Mouse (Mus musculus) MEL (cell line): ENCODE data around the gene Dcpp1.

Experiments used
- CTCF ChIP-seq, 3 experiments: IDR thresholded peaks in 2 of 3; conservative IDR thresholded peaks in 1 of 3; 2 replicates each; pipeline ENCODE4 v1.5.1; 2011 to 2012; ENCODE audit warnings: low read length in 3 of 3, low read depth in 2 of 3, mild to moderate bottlenecking in 2 of 3, improper control_type of control experiment in 1 of 3, inconsistent platforms in 1 of 3, mixed read lengths in 1 of 3, moderate library complexity in 1 of 3; ENCODE audit not compliant: control insufficient read depth in 1 of 3, insufficient read depth in 1 of 3, poor library complexity in 1 of 3, severe bottlenecking in 1 of 3
- EP300 ChIP-seq, 2 experiments: IDR thresholded peaks; 2 replicates each; pipeline ENCODE4 v1.6.1; 2011; ENCODE audit warnings: improper control_type of control experiment in 2 of 2, low read length in 2 of 2, low read depth in 1 of 2, mild to moderate bottlenecking in 1 of 2
- ETS1 ChIP-seq: IDR thresholded peaks from 2 replicates; pipeline ENCODE4 v1.6.1; 2012; ENCODE audit warnings: low read depth, mild to moderate bottlenecking, inconsistent platforms, low read length, improper control_type of control experiment, moderate library complexity
- MYC ChIP-seq: IDR thresholded peaks from 2 replicates; pipeline ENCODE4 v1.6.1; 2011; ENCODE audit warnings: low read depth, mild to moderate bottlenecking, low read length, improper control_type of control experiment, moderate library complexity
- POLR2A ChIP-seq, 2 experiments: IDR thresholded peaks; 2 replicates each; pipeline ENCODE4 v1.6.1; 2011 to 2012; ENCODE audit warnings: low read length in 2 of 2, mild to moderate bottlenecking in 2 of 2, control low read depth in 1 of 2, improper control_type of control experiment in 1 of 2, low read depth in 1 of 2, moderate library complexity in 1 of 2; ENCODE audit not compliant: control insufficient read depth in 1 of 2, insufficient read depth in 1 of 2, poor library complexity in 1 of 2
- POLR2AphosphoS2 ChIP-seq: IDR thresholded peaks from 2 replicates; pipeline ENCODE4 v1.6.1; 2011; ENCODE audit warnings: low read length, improper control_type of control experiment
- SMC3 ChIP-seq: IDR thresholded peaks from 2 replicates; pipeline ENCODE4 v1.6.1; 2011; ENCODE audit warnings: low read depth, low read length, improper control_type of control experiment
- TAL1 ChIP-seq: IDR thresholded peaks from 2 replicates; pipeline ENCODE4 v1.6.1; 2012; ENCODE audit warnings: mild to moderate bottlenecking, inconsistent platforms, low read length, moderate library complexity, mixed read lengths
- UBTF ChIP-seq: IDR thresholded peaks from 2 replicates; pipeline ENCODE4 v1.6.1; 2012; ENCODE audit warnings: low read depth, mild to moderate bottlenecking, inconsistent platforms, low read length, improper control_type of control experiment, moderate library complexity, borderline replicate concordance; ENCODE audit not compliant: insufficient read depth
- ZKSCAN1 ChIP-seq: IDR thresholded peaks from 2 replicates; pipeline ENCODE4 v1.6.1; 2012; ENCODE audit warnings: low read depth, mild to moderate bottlenecking, inconsistent platforms, low read length, improper control_type of control experiment, moderate library complexity
- ZNF384 ChIP-seq: IDR thresholded peaks from 2 replicates; pipeline ENCODE4 v1.6.1; 2012; ENCODE audit warnings: low read depth, mild to moderate bottlenecking, inconsistent platforms, low read length, improper control_type of control experiment

DNA sequence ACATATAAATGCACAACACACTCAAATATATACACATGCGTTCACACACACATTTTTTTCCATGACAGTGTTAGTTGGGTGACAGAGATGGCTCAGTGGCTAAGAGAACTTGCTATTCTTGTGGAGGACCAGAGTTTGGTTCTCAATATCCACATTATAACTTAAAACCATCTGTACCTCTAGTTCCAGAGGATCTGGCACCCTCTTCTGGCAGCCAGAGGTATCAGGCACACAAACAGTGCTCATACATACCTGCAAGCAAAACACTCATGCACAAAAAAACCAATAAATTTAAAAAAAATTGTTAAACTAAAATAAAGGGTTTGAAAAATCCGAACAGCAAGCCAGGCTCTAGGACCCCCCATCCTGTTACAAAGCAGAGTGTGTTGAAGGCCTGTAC lies 30.6 kb upstream of the Dcpp1 start:
- TF ChIP-seq ETS1: no peak
- no peak for TF ChIP-seq MYC
- TF ChIP-seq EP300 (IDR thresholded peaks at IDR 0.05; ENCODE audit: low read depth in 1 of 2, low read length in 2 of 2): no peak
- no peak for TF ChIP-seq POLR2AphosphoS2
- TF ChIP-seq CTCF (IDR thresholded peaks at IDR 0.05 in 2 of 3, conservative IDR thresholded peaks at IDR 0.05 in 1 of 3; ENCODE audit: control insufficient read depth in 1 of 3, insufficient read depth in 1 of 3, low read depth in 2 of 3, low read length in 3 of 3, poor library complexity in 1 of 3, severe bottlenecking in 1 of 3): peak; percentile 32 to 50 (median 43); a peak in 5 of 6 replicates
- TF ChIP-seq POLR2A (IDR thresholded peaks at IDR 0.05; ENCODE audit: control insufficient read depth in 1 of 2, insufficient read depth in 1 of 2, low read depth in 1 of 2, low read length in 2 of 2, poor library complexity in 1 of 2): no peak
- TF ChIP-seq UBTF: no peak
- TF ChIP-seq TAL1: no peak
- no peak for TF ChIP-seq ZNF384
- peak; percentile 18; the same call in 1 of the 2 replicates for TF ChIP-seq SMC3
- TF ChIP-seq ZKSCAN1: no peak
